Mouse (Mus musculus): ENCODE data around the gene Krt84. TPM values are rescaled to one million over a fixed set of nuclear protein-coding genes. Genes with fewer than 3 reads are reported as not detected.

Krt84 gene
- polyA plus RNA-seq (2016; fragmentation: Nextera tagmentation; extraction: Ambion mirVana), result not detected in 2 replicates

DNA sequence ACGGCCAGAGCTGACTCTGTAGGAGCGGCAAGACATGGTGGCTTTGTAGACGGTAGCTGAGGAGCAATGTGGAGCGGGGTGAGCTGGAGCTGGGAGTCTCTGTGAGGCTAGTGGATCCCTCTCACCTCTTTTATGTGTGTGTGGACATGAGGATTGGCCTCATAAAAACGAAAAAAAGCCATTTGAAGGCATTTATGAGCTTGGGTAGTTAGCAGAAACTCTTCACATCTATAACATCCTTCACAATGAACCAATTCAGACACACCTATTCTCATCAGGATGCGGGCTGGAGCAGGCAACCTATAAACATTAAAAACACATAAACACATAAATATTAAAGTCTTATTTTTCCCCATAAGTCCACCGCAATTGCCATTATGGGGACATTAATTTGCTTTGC is at the start of gene Krt84:
Gene Krt84 (minus strand): TSS at position 101 of the 400 bp plus-strand sequence.
- 88% methylated on average over 7 of the region's 7 CpGs for WGBS
- Histone ChIP-seq H3K4me1 (peaks cover 4% of the 10 kb centered on the region; the same call in 1 of the 2 replicates), H3K27ac (no peak within 1 kb of the TSS)

DNA sequence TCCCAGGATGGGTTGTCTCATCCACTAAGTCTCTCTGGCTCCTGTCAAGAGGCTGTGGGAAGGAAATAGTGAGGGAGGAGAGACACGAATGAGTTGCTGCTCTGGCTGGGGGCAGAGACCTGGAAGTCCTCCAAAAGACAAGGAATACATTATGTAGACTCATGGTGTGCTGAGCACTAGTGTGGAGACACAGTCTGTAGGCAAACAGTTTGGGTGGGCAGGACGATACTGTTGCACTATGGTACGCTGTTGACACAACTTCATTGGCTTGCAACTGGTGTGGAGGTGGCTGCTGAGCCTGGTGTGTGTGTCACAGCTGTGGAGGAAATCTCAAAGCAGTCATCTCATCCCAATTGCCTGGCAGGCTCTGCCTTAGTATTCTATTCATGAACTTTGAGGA is 49.1 kb upstream of the Krt84 start:
- no peak overlapping the region for H3K27ac ChIP-seq
- no peak for DNase-seq (ENCODE audit: extremely low spot score, low spot score)
- no peaks in the 10 kb centered on the region for H3K27me3 ChIP-seq (ENCODE audit: poor library complexity, severe bottlenecking)
- H3K9me3 ChIP-seq, result no peaks in the 10 kb centered on the region
- H3K4me1 ChIP-seq, result no peaks in the 10 kb centered on the region
- no peak overlapping the region for H3K4me3 ChIP-seq
- 88% methylated on average over 3 of the region's 3 CpGs for WGBS
- no peaks in the 10 kb centered on the region for H3K36me3 ChIP-seq (replicated peaks)

More for the DNA sequence above, at the start of gene Krt84:
- H3K4me3 ChIP-seq, result no peak within 1 kb of the TSS
- H3K9me3 ChIP-seq, result no peaks in the 10 kb centered on the region
- H3K36me3 ChIP-seq (replicated peaks), result no peaks in the 10 kb centered on the region
- no peak for DNase-seq (ENCODE audit: extremely low spot score, low spot score)
- no peaks in the 10 kb centered on the region for H3K27me3 ChIP-seq (ENCODE audit: poor library complexity, severe bottlenecking)

DNA sequence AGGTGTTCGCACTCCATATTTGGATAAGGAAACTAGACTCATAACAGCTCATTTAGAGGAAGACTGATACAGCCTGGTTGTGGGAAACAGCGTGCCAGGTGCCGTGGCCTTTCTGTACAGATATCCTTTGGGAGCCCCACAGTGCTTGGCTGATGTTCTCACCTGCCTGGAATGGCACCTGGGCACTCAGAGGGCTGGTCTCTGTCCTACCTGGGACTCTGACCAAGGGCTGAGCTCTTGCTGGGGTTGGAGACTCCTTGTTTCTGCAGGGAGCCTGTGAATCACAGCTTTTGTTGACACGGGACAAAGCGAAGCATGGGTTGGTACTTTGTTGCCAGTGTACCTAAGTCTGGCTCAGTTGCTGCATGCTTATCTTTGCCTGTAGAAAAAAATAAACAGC is 42.9 kb upstream of the Krt84 start:
- Histone ChIP-seq H3K36me3 (replicated peaks) (no peaks in the 10 kb centered on the region), H3K4me3 (no peak overlapping the region), H3K27me3 (ENCODE audit: poor library complexity, severe bottlenecking) (no peaks in the 10 kb centered on the region), H3K27ac (no peak overlapping the region), H3K4me1 (peaks cover 16% of the 10 kb centered on the region), H3K9me3 (no peaks in the 10 kb centered on the region)
- WGBS, result 82% methylated on average over 5 of the region's 5 CpGs
- no peak for DNase-seq (ENCODE audit: extremely low spot score, low spot score)

DNA sequence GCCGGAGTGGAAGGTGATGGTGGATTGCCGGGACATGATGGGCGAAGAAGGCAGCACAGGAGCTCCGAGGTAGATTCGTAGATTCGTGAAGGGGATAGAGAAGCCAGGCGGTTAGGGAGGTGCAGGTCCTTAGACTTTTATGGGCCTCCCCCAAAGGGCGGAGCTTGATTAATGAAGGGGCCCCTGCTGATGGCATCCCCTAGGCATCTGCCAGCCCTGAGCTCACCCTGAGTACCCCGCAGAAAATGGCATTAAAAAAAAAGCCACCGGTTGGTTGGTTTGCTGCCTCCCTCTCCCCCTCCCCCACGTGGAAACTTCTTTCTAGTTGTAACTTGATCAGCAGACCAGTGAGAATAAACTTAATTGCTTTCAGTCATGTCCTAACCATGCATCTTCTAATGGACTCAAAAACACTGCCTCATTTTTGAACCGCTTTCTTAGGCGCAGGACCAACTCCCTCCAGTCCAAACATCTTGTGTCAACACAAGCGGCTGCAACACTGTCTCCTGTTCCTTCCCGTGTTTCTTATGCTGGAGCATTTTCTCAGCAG is 41.3 kb upstream of the Krt84 start, which contains the start of gene Krt75:
Gene Krt75 (minus strand): TSS at position 109 of the 550 bp plus-strand sequence.
- no peak for DNase-seq (ENCODE audit: extremely low spot score, low spot score)
- 0 out of 2 replicates have a peak within 1 kb of the TSS, but pooled peaks have one; percentile 11 for H3K27ac ChIP-seq
- WGBS, result 82% methylated on average over 15 of the region's 15 CpGs

DNA sequence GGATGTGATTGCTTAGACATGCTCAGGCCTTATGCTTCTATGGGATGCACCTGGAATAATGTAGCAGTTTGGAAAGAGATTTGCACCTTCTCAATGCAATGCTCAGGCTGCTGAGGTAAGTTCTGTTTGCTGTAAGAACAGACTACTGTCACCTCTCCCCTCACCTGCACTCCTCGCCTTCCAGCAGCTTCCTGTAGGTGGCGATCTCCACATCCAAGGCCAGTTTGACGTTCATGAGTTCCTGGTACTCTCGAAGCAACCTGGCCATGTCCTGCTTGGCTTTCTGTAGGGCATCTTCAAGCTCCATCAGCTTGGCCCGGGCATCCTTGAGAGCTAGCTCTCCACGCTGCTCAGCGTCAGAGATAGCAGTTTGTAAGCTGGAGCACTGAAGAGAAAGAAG is 35.2 kb upstream of the Krt84 start:
- no peak for DNase-seq (ENCODE audit: extremely low spot score, low spot score)
- WGBS, result 46% methylated on average over 7 of the region's 7 CpGs

More for the DNA sequence above, 41.3 kb upstream of the Krt84 start, which contains the start of gene Krt75:
- Histone ChIP-seq H3K4me1 (peaks cover 16% of the 10 kb centered on the region), H3K36me3 (replicated peaks) (no peaks in the 10 kb centered on the region), H3K4me3 (no peak within 1 kb of the TSS), H3K9me3 (no peaks in the 10 kb centered on the region), H3K27me3 (ENCODE audit: poor library complexity, severe bottlenecking) (no peaks in the 10 kb centered on the region)

DNA sequence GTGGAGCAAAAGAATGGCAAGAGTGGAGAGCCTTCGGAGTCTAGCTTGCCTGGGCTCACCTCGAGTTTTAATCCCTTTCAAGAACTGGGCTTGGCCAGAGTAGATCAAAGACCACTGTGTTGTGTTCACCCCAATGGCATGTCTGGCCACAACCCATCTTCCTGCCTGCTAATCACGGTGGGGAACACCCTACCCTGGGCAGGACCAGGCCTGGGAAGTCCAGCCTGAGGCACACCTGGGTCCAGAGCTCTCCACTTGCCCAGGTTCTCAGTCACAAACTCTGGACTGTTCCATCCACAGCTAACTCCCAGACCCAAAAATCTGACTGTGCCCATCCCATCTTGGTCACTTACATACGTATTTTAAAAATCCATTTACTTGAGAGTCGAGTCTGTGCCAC is 30.2 kb upstream of the Krt84 start, which contains the start of gene Krt90:
Gene Krt90 (minus strand): TSS at position 101 of the 400 bp plus-strand sequence.
- no peak for DNase-seq (ENCODE audit: extremely low spot score, low spot score)
- Histone ChIP-seq H3K36me3 (replicated peaks) (no peaks in the 10 kb centered on the region), H3K9me3 (no peaks in the 10 kb centered on the region), H3K4me1 (peaks cover 11% of the 10 kb centered on the region), H3K4me3 (no peak within 1 kb of the TSS), H3K27ac (no peak within 1 kb of the TSS), H3K27me3 (ENCODE audit: poor library complexity, severe bottlenecking) (peaks cover 4% of the 10 kb centered on the region; the same call in 1 of the 2 replicates)
- WGBS, result 66% methylated on average over 5 of the region's 5 CpGs

More for the DNA sequence above, 35.2 kb upstream of the Krt84 start:
- Histone ChIP-seq H3K4me1 (peaks cover 6% of the 10 kb centered on the region; the same call in 1 of the 2 replicates), H3K4me3 (no peak overlapping the region), H3K27me3 (ENCODE audit: poor library complexity, severe bottlenecking) (no peaks in the 10 kb centered on the region), H3K27ac (no peak overlapping the region), H3K9me3 (no peaks in the 10 kb centered on the region), H3K36me3 (replicated peaks) (no peaks in the 10 kb centered on the region)

DNA sequence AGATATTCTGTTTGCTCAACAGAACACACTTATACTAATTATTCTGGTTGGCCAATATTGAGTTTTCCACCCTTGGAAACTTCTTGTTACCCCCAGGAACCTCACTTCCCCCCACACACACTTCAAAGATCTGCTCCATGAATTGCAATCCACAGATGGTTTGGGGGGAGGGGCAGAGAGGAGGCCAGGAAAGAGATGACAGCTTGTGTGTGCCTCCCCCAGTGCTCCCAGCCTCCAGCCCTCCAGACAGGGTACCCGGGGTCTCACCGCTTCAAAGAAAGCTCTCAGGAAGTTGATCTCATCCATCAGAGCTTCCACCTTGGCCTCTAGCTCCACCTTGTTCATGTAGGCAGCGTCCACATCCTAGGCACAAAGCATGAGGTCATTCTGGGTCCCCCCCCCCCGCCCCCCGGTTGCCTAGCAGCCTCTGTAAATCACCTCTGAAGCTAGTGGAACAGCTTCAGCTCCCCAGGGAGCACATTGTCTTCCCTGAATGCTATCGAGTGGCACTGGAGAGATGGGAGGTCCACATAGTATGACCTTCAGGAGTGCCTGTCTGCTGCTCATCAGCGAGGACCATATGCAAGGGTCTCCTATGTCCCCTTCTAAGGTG is 25.5 kb upstream of the Krt84 start:
- H3K4me3 ChIP-seq, result no peak overlapping the region; the same call in 1 of the 2 replicates
- H3K9me3 ChIP-seq, result no peaks in the 10 kb centered on the region
- peak overlapping the region; percentile 56 for H3K27ac ChIP-seq
- peaks cover 20% of the 10 kb centered on the region for H3K4me1 ChIP-seq
- DNase-seq (ENCODE audit: extremely low spot score, low spot score), result peak; percentile 55
- no peaks in the 10 kb centered on the region for H3K36me3 ChIP-seq (replicated peaks)
- 19% methylated on average over 7 of the region's 7 CpGs for WGBS
- H3K27me3 ChIP-seq (ENCODE audit: poor library complexity, severe bottlenecking), result peaks cover 30% of the 10 kb centered on the region

DNA sequence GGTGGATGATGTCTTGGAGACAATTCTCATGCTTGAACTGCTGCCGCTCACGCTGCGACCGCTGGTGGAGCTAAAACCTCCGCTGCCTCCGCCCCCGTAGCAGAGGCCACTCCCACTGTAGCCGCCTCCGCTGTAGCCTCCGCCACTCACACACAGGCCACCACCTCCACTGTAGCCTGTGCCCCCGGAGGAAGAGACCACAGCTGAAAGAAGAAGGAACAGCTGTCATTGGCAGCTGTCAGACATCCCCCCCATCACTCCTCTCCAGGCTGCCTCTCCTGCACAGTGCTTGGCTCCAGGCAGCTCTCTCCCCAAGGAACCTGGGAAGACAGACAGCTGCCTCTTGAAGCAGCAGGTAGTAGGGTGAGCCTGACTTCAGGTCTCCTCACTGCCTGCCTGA is 20.5 kb upstream of the Krt84 start:
- H3K4me1 ChIP-seq, result peaks cover 21% of the 10 kb centered on the region
- H3K36me3 ChIP-seq (replicated peaks), result no peaks in the 10 kb centered on the region
- DNase-seq (ENCODE audit: extremely low spot score, low spot score), result peak; percentile 43
- peaks cover 48% of the 10 kb centered on the region for H3K27me3 ChIP-seq (ENCODE audit: poor library complexity, severe bottlenecking)
- H3K27ac ChIP-seq, result no peak overlapping the region
- peak overlapping the region; percentile 23; the same call in 1 of the 2 replicates for H3K4me3 ChIP-seq
- H3K9me3 ChIP-seq, result no peaks in the 10 kb centered on the region
- WGBS, result under 1% methylated on average over 11 of the region's 11 CpGs

DNA sequence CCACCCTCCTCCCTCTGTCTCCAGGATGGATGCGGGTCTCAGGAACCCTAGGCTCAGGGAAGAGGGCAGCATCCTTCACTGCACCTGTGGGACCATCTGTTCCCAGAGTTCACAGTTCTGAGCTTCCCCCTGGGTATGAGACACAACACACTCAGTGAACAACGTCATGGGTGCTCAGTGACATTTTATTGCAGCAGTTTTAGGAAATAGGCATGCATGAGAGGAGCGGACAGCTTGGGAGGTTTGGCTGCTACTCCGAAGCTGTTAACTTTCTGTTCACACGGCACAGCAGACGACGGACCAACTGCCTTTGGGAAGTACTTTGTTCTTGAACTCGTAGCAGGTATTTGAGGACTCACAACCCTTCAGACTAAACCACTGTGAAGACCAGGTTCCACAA is 19.6 kb upstream of the Krt84 start:
- H3K27me3 ChIP-seq (ENCODE audit: poor library complexity, severe bottlenecking), result peaks cover 48% of the 10 kb centered on the region
- WGBS, result 89% methylated on average over 8 of the region's 8 CpGs

DNA sequence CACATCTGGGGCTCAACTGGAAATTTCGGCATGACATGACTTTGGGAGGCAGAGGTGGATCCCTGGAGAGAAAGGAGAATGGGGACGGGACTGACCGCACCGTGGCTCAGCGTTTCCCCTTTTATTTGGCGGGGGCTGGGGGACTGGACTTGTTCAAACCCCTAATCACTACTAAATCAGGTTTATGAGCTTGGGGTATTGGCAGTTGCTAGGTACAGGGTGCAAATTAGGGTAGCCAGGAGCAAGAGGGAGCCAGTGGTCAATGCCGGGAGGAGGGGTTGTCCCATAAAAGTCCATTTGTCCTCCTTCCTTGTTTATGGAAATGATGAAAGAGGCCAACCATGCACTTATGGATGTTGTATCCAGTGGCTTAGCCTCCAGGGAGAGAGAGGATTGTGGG is 17.9 kb upstream of the Krt84 start, which contains the start of gene Krt82:
Gene Krt82 (minus strand): TSS at position 101 of the 400 bp plus-strand sequence.
- WGBS, result 86% methylated on average over 7 of the region's 7 CpGs
- no peak within 1 kb of the TSS for H3K4me3 ChIP-seq
- H3K27me3 ChIP-seq (ENCODE audit: poor library complexity, severe bottlenecking), result peaks cover 41% of the 10 kb centered on the region

More for the DNA sequence above, 19.6 kb upstream of the Krt84 start:
- Histone ChIP-seq H3K9me3 (no peaks in the 10 kb centered on the region), H3K4me1 (peaks cover 11% of the 10 kb centered on the region), H3K4me3 (no peak overlapping the region), H3K36me3 (replicated peaks) (no peaks in the 10 kb centered on the region), H3K27ac (no peak overlapping the region)
- no peak for DNase-seq (ENCODE audit: extremely low spot score, low spot score)

DNA sequence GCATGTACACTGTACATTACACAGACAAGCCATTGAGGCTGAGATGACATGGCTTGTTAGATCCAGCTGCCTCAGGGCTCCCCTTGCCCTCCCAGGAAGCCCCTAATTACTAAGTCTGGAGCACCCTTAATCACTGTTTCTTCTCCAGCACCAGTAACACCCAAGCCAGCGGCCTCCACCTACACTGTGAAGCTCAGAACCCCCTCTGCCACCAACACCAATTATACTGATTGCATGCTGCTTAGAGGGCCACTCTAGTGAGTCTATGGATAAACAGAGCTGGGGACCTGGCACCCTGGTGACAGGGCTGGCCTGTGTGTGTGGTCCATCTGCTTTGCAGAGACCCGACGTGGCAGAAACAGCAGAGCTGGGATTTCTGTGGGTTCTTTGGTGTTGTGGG is 11.9 kb upstream of the Krt84 start:
- peaks cover 13% of the 10 kb centered on the region for H3K4me1 ChIP-seq
- no peak for DNase-seq (ENCODE audit: extremely low spot score, low spot score)
- 63% methylated on average over 3 of the region's 3 CpGs for WGBS

More for the DNA sequence above, 17.9 kb upstream of the Krt84 start, which contains the start of gene Krt82:
- peaks cover 11% of the 10 kb centered on the region for H3K4me1 ChIP-seq
- H3K27ac ChIP-seq, result no peak within 1 kb of the TSS
- no peaks in the 10 kb centered on the region for H3K36me3 ChIP-seq (replicated peaks)
- H3K9me3 ChIP-seq, result no peaks in the 10 kb centered on the region
- no peak for DNase-seq (ENCODE audit: extremely low spot score, low spot score)

DNA sequence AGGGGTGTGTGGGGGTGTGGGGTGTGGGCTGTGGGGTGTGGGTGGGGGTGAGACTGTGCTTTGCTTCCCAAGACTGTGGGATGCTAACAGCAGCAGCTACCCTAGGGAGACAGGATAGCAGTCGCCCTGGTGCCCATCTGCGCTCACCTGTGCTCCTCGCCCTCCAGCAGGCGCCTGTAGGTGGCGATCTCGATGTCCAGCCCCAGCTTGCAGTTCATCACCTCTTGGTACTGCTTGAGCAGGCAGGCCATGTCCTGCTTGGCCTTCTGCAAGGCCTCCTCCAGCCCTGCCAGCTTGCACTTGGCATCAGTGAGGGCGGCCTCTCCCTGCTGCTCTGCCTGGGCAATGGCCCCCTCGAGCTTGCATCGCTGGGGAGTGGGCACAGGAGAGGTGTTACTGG is 9.9 kb upstream of the Krt84 start:
- H3K36me3 ChIP-seq (replicated peaks), result no peaks in the 10 kb centered on the region
- 63% methylated on average over 9 of the region's 9 CpGs for WGBS
- no peaks in the 10 kb centered on the region for H3K9me3 ChIP-seq
- H3K27ac ChIP-seq, result 0 out of 2 replicates have a peak overlapping the region, but pooled peaks have one; percentile 9
- H3K4me1 ChIP-seq, result peaks cover 23% of the 10 kb centered on the region
- no peaks in the 10 kb centered on the region for H3K27me3 ChIP-seq (ENCODE audit: poor library complexity, severe bottlenecking)
- H3K4me3 ChIP-seq, result no peak overlapping the region
- no peak for DNase-seq (ENCODE audit: extremely low spot score, low spot score)

More for the DNA sequence above, 11.9 kb upstream of the Krt84 start:
- Histone ChIP-seq H3K36me3 (replicated peaks) (no peaks in the 10 kb centered on the region), H3K27ac (no peak overlapping the region), H3K4me3 (no peak overlapping the region), H3K27me3 (ENCODE audit: poor library complexity, severe bottlenecking) (no peaks in the 10 kb centered on the region), H3K9me3 (no peaks in the 10 kb centered on the region)

DNA sequence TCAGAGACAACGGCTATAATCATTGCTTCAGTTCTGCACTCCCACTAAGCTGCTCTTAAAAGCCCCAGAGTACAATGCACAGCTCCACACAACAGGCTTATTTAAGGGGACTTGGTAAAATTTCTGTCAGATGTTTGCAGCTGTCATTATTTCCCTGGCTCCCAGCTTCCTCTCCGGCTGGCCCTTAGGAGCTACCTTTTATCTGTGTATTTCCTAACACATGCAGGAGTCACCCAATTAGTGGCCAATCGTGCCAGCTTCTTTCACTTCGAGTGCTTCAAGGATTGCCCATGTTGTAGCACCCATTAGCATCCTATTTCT is 5.9 kb upstream of the Krt84 start:
- 74% methylated on average over 4 of the region's 4 CpGs for WGBS
- no peaks in the 10 kb centered on the region for H3K9me3 ChIP-seq
- no peaks in the 10 kb centered on the region for H3K36me3 ChIP-seq (replicated peaks)
- peaks cover 25% of the 10 kb centered on the region for H3K4me1 ChIP-seq
- H3K27ac ChIP-seq, result no peak overlapping the region; the same call in 1 of the 2 replicates
- no peak for DNase-seq (ENCODE audit: extremely low spot score, low spot score)
- H3K4me3 ChIP-seq, result no peak overlapping the region
- H3K27me3 ChIP-seq (ENCODE audit: poor library complexity, severe bottlenecking), result no peaks in the 10 kb centered on the region
